Mouse (Mus musculus): Measurements from ENCODE around the gene Astn2.

Gene Astn2

DNA sequence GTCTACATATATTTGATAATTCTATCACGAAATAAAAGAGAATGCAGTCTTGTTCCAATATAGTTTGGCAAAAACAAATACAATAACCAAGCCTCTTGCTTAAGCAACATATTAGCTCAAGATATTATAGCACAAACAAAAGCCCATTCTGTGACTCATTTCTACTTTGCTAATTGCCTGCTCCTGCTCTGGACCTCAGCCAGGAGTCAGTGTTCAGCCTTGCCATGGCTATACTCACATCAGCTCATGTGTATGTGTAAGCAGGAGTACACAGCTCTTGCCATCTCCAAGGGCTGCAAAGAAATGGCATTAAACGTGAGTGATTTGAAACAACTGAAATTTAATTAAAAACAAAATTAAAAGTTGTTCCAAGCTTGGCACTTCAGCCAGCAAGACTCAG, 435.1 kb downstream of the Astn2 start:
- DNase-seq (ENCODE audit: low spot score), result no peak

DNA sequence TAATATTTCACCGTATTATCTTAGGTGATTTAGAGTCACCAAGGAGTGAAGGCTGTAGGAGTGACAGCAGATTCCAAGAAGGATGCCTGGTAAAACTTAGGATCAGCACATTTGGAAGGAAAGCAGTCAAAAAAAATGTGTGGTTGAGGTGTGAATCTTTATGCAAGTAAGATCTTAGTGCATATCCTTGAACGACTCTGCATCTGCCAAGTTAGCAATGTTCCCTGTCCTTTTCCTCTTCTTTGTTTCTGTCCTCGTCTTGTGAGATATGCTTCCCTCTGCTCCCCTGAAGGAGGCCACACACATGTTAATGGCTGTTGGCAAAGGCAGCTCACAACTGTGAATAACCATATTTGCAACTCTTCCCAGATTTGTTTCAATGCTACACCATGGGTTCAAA, 439.8 kb downstream of the Astn2 start:
- no peak for DNase-seq (ENCODE audit: low spot score)

DNA sequence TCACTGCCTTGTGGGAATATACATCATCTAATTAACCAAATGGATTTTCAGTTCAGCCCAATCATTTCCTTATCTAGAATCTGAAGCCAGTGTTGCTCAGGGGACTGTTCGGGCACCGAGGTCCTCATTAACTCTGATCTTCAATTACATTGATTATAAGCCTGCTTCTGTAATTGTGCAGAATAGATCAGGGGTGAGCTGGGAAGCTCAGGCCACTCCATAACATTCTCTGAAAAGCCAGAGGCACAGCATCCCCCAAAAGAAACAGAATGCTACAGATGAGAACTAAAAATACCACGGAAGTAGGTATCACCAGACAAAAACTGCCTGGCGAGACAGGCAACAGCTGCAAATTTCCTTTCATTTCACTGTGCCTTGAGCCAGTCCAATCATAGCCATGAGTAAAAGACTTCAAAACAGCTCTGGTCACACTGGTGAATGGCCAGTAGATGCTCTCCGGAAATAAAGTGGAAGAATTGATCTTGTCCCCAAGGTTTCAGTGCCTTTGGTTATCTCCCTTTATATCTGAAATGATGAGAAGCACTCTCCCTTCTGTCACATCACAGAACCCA, 445.1 kb downstream of the Astn2 start:
- no peak for DNase-seq (ENCODE audit: low spot score)

DNA sequence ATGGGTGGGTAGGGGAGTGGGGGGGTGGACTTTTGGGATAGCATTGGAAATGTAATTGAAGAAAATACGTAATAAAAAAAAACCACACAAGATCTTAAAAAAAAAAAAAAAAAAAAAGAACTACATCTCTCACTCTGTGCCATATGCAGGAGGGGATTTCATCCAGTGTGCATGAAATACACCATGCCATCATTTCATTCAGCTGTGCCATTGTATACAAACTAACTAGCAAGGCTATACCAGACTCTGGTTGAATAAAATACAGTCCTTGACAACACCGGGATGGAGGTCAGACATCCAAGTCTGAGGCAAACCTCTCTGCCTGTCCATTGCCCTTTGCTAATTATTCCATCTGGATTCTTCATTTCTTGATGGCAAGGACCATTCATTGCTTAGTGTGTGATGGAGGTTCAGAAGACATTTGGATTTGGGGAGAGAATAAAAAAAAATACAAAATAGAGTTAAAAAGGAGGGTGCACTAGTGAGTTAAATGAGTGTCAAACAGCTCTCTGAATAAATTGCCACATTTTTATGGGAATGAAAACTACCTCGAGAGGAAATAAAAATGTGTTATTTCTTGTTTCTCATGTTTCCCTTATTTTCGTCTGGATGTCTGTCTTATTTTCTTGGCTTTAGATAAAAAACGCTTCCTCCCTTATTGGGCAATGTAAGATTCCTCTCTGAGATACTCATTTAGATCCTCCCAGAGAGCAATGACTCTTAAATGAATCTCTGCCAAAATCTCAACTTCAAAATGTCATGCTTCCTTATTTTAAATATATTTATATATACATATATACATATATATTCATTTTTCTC, 445.8 kb downstream of the Astn2 start:
- DNase-seq (ENCODE audit: low spot score), result no peak

DNA sequence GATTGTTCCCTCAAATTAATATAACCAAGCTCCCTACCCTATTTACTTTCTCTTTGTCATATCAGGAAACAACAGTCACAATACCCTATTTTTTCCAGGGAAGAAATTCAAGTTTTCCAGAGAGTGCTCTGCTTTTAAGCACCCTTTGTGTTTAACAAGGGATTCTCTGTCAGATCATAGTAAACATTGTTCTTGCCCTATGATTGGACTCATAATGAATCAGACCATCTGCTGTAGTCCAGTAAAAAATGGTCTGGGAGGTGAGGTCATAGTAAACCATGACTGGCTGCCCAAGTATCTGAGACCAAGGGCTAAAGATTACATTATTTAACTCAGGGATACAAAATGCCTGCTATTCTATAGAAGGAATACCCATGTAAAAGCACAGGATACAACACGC, 452.5 kb downstream of the Astn2 start:
- no peak for DNase-seq (ENCODE audit: low spot score)

GRCm38 (mm10) chr4:65947141-65947649, 457.2 kb downstream of the Astn2 start:
- no peak for DNase-seq (ENCODE audit: low spot score)

DNA sequence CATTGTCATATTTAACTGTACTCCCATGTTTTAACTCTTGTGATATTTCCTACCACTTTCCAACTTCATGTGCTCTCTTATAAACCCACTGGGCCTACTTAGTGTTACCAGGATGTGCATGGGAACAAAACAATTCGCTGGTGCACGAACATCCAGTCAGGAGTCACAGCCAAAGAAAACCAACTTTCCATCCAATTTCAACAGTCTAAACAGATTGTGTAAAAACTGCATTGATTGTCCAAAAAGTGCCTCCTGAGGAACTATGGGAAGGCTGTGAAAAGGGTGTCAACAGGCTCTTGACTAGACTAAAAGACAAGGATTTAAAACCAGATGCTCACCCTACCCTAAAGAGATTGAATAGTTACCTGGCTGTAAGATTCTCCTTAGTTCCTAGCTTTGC, 458.4 kb downstream of the Astn2 start:
- DNase-seq (ENCODE audit: low spot score), result no peak

DNA sequence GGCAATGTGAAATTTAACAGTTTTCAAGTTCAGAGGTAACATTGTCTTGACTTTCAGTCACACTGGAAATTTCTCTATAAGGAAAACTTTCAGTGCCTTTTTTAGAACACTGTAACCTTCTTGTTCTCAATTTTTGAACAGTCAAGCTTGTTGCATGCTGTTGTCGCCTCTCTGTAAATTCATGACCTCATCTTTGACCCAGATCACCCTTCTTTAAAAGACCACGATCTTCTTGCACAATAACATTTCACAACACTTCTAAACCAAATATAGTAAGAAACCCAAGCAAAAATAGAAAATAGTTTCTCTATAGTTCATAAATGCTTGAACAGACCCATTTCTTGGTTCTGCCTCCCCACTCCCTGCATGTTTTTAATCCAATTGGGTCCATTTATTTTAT, 473.5 kb downstream of the Astn2 start:
- DNase-seq (ENCODE audit: low spot score), result no peak

DNA sequence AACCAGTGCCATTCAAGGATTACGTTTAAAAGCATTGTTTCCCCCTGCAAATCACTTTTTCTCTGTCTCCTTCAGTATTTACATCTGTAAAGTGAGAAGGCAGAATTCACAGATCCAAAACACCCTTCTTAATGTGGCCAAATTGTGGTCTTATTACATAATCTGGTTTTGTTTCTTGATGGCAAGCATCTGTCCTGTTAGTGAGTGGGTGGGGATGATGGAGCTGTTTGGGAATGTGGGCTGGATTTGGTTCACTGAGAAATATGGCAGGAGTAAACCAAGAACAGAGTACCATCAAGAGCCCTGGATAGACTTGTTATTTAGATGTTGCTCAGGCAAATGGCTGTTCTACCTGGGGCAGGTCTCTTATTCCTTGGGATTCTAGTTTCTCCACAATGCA, 484.1 kb downstream of the Astn2 start:
- DNase-seq (ENCODE audit: low spot score), result no peak

DNA sequence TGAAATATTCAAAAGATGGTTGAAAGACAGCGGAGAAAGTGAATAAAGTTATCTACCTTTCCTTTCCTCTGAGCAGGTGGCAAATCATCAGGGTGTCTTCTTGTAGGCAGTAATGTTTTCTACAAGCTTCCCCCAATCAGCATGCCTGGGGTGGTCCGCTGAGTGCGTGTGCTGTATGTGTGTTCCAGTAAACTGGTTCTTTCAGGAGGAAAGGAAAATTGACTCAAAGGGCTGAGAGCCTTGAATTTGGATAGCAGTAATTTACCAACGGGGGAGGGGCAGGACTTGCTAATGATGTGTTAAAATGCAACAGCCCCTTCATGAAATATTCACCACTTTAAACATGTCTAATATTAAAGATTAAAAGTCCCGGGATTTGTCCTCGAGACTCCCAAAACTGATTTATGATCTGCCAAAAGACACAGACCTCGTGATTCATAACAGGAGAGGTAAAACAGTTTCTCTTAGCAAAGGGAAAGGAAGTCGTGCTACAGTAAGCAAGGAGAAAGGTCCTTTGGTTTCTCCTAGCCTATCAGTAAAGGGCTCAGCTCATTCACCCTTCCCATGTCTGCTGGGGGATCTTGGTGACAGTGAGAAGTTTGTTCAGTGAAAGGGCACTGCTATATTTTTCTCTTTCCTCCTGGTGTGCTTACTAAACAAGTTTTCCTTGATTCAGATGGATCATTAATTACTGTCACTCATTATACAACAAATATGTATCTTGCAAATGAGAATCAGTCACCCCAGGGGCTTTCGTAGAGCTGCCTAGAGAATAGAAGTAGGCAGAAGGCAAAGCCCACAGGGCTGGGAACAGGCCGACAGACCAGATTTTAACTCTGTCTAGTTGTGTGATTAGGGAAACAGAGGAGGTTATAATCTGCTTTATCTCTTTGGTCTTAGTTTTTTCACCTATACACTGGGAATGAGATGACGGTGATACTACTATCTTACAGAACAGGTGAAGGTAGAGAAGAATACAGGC, 488.1 kb downstream of the Astn2 start:
- no peak for DNase-seq (ENCODE audit: low spot score)

DNA sequence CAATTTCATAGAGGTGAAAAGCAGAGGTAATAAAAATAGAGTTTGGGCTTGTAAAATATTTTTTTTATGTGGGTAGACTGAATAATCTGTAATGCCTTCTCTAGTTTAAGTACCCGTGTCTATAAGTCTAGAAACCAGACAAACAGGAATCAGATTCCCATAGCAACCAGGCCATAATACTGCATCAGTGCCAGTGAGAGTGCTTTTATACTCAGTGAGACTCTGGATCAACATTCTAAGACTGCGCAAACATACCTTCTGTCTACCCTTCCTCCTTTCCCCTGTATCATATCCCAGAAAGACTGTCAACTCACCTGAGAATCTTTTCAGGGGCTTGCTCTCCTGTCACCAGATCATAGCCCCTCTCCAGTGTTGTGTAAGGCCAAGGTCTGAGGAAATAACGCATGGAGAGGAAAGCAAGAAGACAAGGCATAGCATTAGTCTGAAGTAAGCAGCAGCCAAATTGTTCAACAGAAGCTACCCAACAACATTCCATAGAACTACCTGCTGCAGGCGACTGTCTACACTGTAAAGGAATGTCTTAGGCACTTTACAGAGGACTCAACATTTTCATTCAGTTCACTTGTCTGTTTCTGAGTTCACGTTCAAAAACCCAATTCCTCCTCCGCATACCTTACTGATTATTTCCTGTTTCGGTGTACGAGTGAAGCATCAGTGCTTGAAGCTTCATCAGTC, 492.0 kb downstream of the Astn2 start:
- no peak for DNase-seq (ENCODE audit: low spot score)

DNA sequence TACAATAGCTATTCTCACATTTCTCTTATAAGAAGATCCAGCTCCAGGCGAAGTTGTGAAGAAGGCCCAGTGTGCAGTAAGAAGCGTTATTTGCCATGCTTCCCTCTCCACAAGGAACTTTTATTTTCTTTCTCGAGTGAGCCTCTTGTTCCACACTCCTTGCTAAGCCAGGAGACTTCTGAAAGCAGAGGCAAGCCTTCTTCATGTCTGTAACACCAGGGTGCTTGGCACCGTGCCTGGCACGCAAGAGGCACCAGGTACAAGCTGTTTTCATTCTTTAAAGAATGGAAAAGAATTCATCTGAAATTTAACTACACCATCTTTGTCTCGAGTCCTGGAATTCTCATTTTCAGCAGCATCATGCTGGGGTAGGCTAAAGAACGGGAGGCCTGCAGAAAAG, 496.8 kb downstream of the Astn2 start:
- DNase-seq (ENCODE audit: low spot score), result no peak

GRCm38 (mm10) chr4:65904963-65905362, 499.4 kb downstream of the Astn2 start:
- no peak for DNase-seq (ENCODE audit: low spot score)

DNA sequence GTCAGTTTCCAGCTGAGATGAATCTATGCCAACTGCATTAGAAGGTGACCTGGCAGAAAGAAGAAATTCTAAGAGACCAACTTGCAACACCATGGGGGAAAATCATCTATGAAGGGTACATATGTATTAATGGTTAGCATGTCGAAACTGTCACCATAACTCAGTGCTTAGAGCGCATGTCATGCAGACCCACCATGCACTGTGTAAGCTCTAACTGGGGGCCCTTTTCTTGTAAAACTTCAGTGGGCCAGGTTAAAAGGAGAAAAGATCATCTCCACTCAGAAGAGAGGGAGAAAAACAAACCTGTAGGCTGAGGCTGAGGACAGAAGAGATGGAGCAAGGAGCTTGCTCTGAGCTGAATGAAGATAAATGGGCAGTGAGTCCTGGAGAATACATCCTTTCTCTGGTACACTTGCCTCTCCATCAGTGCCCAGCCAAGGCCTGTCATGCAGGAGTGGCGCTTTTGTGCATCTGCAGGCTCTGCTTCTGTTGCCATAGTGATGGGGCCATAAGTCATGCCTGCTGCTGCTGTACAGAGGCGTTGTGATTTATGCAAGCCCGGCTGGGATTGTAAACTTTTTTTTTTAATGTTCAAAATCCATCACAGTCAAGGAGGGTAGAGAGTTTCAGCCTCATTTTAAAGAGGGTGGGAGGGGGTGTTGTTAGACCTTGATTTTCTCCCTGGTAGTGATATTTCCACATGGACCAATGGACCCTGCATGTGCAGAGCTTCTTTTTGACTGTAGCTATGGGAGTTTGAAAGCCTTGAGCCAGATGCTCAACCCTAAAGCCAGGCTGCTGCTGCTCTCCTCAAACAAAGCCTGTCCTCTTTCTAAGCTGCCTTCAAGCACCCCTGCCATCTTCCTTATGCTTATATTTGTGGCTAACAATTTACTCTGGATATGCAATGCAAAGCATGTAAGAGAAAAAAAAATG, 508.1 kb downstream of the Astn2 start:
- no peak for DNase-seq (ENCODE audit: low spot score)

GRCm38 (mm10) chr4:65888332-65888993, 515.9 kb downstream of the Astn2 start:
- DNase-seq (ENCODE audit: low spot score), result no peak

GRCm38 (mm10) chr4:65886862-65887261, 517.5 kb downstream of the Astn2 start:
- DNase-seq (ENCODE audit: low spot score), result no peak

GRCm38 (mm10) chr4:65885921-65886320, 518.5 kb downstream of the Astn2 start:
- no peak for DNase-seq (ENCODE audit: low spot score)

- no peak for DNase-seq (ENCODE audit: low spot score)
Observed at GRCm38 (mm10) chr4:65874236-65874781, 530.1 kb downstream of the Astn2 start.

DNA sequence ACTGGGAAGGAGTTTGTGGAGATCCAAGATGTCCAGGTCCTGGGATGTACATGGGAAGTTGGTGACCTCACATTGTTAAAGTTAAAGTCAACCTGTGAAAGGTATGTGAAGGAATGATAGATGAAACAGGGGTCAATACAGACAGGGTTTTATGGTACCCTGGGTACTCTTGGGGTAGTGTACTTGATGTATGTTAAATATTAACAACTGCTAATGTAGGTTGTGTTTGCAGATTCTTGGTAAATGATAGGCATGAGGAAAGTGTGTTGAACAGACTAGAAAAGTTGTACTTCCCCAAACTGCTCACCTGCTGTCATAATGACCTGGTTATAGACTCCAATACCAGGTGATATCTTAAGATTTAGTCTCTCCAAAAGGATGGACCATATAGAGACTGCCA, 539.9 kb downstream of the Astn2 start:
- DNase-seq (ENCODE audit: low spot score), result no peak

DNA sequence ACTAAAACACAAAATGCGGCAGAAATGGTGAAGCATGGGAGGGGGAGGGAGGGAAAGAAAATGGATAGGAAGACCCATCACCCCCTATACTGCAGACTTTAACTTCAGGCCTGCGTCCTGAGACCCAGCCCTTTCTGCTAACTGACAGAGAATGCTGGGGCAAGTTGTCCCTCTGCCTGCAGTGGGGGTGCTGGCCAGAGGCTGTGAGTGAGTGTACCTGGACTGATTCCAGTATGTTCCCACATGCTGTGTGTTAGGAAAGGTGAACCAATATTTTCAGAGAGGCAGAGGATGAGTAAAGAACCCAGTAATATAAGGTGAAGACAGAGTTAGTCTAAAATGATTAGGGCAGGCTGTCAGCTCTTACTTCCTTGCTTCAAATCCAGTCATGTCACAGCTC, 561.2 kb downstream of the Astn2 start:
- DNase-seq (ENCODE audit: low spot score), result no peak
